Mouse (Mus musculus) gastrocnemius, postnatal 25 days (tissue): Measurements from ENCODE around the gene Gm4131. TPM values are rescaled to one million over a fixed set of nuclear protein-coding genes. Genes with fewer than 3 reads are reported as not detected.

Experiments
- DNase-seq: peaks from one replicate; pipeline ENCODE4 v3.0.0; 2022
- total RNA-seq, 2 experiments: library from RNA; stranded (reverse); gene quantifications; 1 replicate in 1 of 2; 2 replicates in 1 of 2; pipeline ENCODE4 v1.2.3; 2021

Gm4131 gene
- total RNA-seq, 2 experiments from 2014 or later: not detected

- DNase-seq: no peak
Observed at GRCm38 (mm10) chr14:62456239-62456747, 110.4 kb downstream of the Gm4131 start, which contains the start of gene Gucy1b2. Gucy1b2 (minus strand) TSS chr14:62456289.

- no peak for DNase-seq
Observed at GRCm38 (mm10) chr14:62455570-62455879, 111.2 kb downstream of the Gm4131 start.

- no peak for DNase-seq
Observed at GRCm38 (mm10) chr14:62454760-62455569, 111.8 kb downstream of the Gm4131 start.

GRCm38 (mm10) chr14:62454136-62454535 lies 112.6 kb downstream of the Gm4131 start:
- no peak for DNase-seq

GRCm38 (mm10) chr14:62453276-62453675 lies 113.4 kb downstream of the Gm4131 start:
- DNase-seq: no peak

- DNase-seq: no peak
Observed at GRCm38 (mm10) chr14:62450706-62451105, 116.0 kb downstream of the Gm4131 start.

- DNase-seq: no peak
Observed at GRCm38 (mm10) chr14:62447214-62447548, 119.5 kb downstream of the Gm4131 start.

GRCm38 (mm10) chr14:62446385-62447213 lies 120.1 kb downstream of the Gm4131 start:
- no peak for DNase-seq

- DNase-seq: no peak
Observed at GRCm38 (mm10) chr14:62443840-62444430, 122.8 kb downstream of the Gm4131 start.

GRCm38 (mm10) chr14:62442971-62443370 lies 123.8 kb downstream of the Gm4131 start:
- DNase-seq: no peak

- DNase-seq: no peak
Observed at GRCm38 (mm10) chr14:62440036-62440435, 126.7 kb downstream of the Gm4131 start.

- no peak for DNase-seq
Observed at GRCm38 (mm10) chr14:62438236-62438635, 128.5 kb downstream of the Gm4131 start.

GRCm38 (mm10) chr14:62437806-62438205 lies 128.9 kb downstream of the Gm4131 start:
- no peak for DNase-seq

- DNase-seq: peak; percentile 13
Observed at GRCm38 (mm10) chr14:62425277-62425691, 141.4 kb downstream of the Gm4131 start.

- DNase-seq: no peak
Observed at GRCm38 (mm10) chr14:62422265-62422664, 144.5 kb downstream of the Gm4131 start.

GRCm38 (mm10) chr14:62417501-62417900 lies 149.2 kb downstream of the Gm4131 start:
- DNase-seq: no peak

GRCm38 (mm10) chr14:62416742-62417134 lies 150.0 kb downstream of the Gm4131 start:
- DNase-seq: no peak

- DNase-seq: no peak
Observed at GRCm38 (mm10) chr14:62416007-62416741, 150.5 kb downstream of the Gm4131 start.
